Mouse (Mus musculus) megakaryocyte, embryonic 14.5 days (primary cell): ENCODE data around the gene Ralbp1.

Experiments
- FLI1 ChIP-seq: IDR thresholded peaks from 2 replicates; pipeline ENCODE4 v1.6.1; 2012; ENCODE audit warnings: low read length, inconsistent platforms, mixed read lengths
- GATA1 ChIP-seq: IDR thresholded peaks from 3 replicates; pipeline ENCODE4 v1.6.1; 2012; ENCODE audit warnings: mixed read lengths, low read length, inconsistent platforms, borderline replicate concordance

GRCm38 (mm10) chr17:65863830-65864229 is 21.8 kb downstream of the Ralbp1 start:
- TF ChIP-seq GATA1 (no peak), FLI1 (no peak)
